ENCODE assay signal across 34 mouse cellular contexts in genomic region chr10:70257029-70257428, GRCm38 (mm10). TPM values are rescaled to one million over a fixed set of nuclear protein-coding genes. Genes with fewer than 3 reads are reported as not detected.
DNase-seq lines count a peak whose midpoint lies in the region; ATAC-seq and TF ChIP-seq lines count a peak whose summit lies in the region.
"Had no signal": no experiment of that assay in that cellular context is flagged by ENCODE, and none has a peak within 500 bp of the region (broad histone marks: within the 10 kb centered on the region; RNA-seq: fewer than 3 reads in every experiment).

No protein-coding gene starts in this region.

- H3K36me3 ChIP-seq in lung, embryonic 14.5 days (ENCODE audit: insufficient read depth) = no peaks in the 10 kb centered on the region
- H3K36me3 ChIP-seq: embryonic facial prominence, embryonic 10.5 days; embryonic facial prominence, embryonic 15.5 days; hindbrain, embryonic 15.5 days; limb, embryonic 10.5 days; limb, embryonic 15.5 days; liver, embryonic 13.5 days; neural tube, embryonic 12.5 days had no signal

- no peaks in the 10 kb centered on the region for H3K4me1 ChIP-seq in lung, embryonic 14.5 days (ENCODE audit: insufficient read depth)
- H3K4me1 ChIP-seq: embryonic facial prominence, embryonic 10.5 days; embryonic facial prominence, embryonic 15.5 days; hindbrain, embryonic 15.5 days; limb, embryonic 10.5 days; limb, embryonic 15.5 days; liver, embryonic 13.5 days; neural tube, embryonic 12.5 days had no signal

- no peak overlapping the region for H3K9ac ChIP-seq in lung, embryonic 14.5 days
- H3K9ac ChIP-seq: embryonic facial prominence, embryonic 15.5 days; forebrain, embryonic 13.5 days; hindbrain, embryonic 15.5 days; limb, embryonic 15.5 days; liver, embryonic 13.5 days; neural tube, embryonic 12.5 days had no signal

- intact Hi-C loops in heart, postnatal 10 days (cut with DNase I) = no loop called here

- H3K4me2 ChIP-seq in lung, embryonic 14.5 days = no peak overlapping the region
- H3K4me2 ChIP-seq: embryonic facial prominence, embryonic 15.5 days; forebrain, embryonic 13.5 days; heart, embryonic 11.5 days; hindbrain, embryonic 15.5 days; limb, embryonic 15.5 days; liver, embryonic 13.5 days; midbrain, embryonic 11.5 days; neural tube, embryonic 12.5 days had no signal

- 37% methylated on average over 4 of the region's 4 CpGs for WGBS in lung, embryonic 14.5 days

- peak; percentile 24 for DNase-seq in lung, embryonic 14.5 days
- DNase-seq in lung, postnatal 36 days = no peak
- peak; percentile 31 for DNase-seq in MEL-GATA-1-ER (ENCODE audit: extremely low read depth, low read depth)
- peak; percentile 26 for DNase-seq in yolk sac, embryonic 10.5 days (ENCODE audit: low spot score)
- no peak for DNase-seq in heart, postnatal 10 days
- no peak for DNase-seq in kidney, postnatal 10 days
- DNase-seq in kidney, postnatal 14 days = no peak
- DNase-seq: adrenal gland, postnatal 10 days; cerebellum, adult 2 months; cerebellum, postnatal 14 days; gastrocnemius, postnatal 14 days; heart, postnatal 4 days; kidney, adult 11 months; liver, embryonic 13.5 days; right cerebral cortex, adult 18-20 months; spleen, adult 18-20 months; thymus, adult 18-20 months; thymus, postnatal 25 days had no signal

- H3K4me3 ChIP-seq in lung, embryonic 14.5 days (ENCODE audit: low read depth, low read length) = no peak overlapping the region
- H3K4me3 ChIP-seq: embryonic facial prominence, embryonic 10.5 days; embryonic facial prominence, embryonic 15.5 days; forebrain, embryonic 13.5 days; hindbrain, embryonic 15.5 days; limb, embryonic 10.5 days; limb, embryonic 15.5 days; liver, embryonic 13.5 days; myocyte; neural tube, embryonic 12.5 days had no signal

- no peaks in the 10 kb centered on the region for H3K27me3 ChIP-seq in lung, embryonic 14.5 days (ENCODE audit: insufficient read depth, low read length)
- H3K27me3 ChIP-seq: embryonic facial prominence, embryonic 15.5 days; forebrain, embryonic 13.5 days; hindbrain, embryonic 15.5 days; limb, embryonic 15.5 days; liver, embryonic 13.5 days; neural tube, embryonic 12.5 days; Patski had no signal

- H3K27ac ChIP-seq in lung, embryonic 14.5 days (ENCODE audit: low read depth) = no peak overlapping the region
- H3K27ac ChIP-seq: embryonic facial prominence, embryonic 10.5 days; embryonic facial prominence, embryonic 15.5 days; forebrain, embryonic 13.5 days; hindbrain, embryonic 15.5 days; limb, embryonic 10.5 days; limb, embryonic 15.5 days; liver, embryonic 13.5 days; neural tube, embryonic 12.5 days had no signal

- no peak for ATAC-seq in lung, embryonic 14.5 days (ENCODE audit: insufficient read depth)
- peak; percentile 75 for ATAC-seq in granulocyte monocyte progenitor cell, adult 5-6 weeks (replicated peaks; ENCODE audit: poor library complexity, severe bottlenecking)
- ATAC-seq: forebrain, embryonic 13.5 days; inflammation-experienced regulatory T-cells, adult 6 months; midbrain, embryonic 16.5 days; Patski had no signal

- TF ChIP-seq CTCF in lung, embryonic 14.5 days (IDR thresholded peaks at IDR 0.05; ENCODE audit: low read depth) = no peak

- H3K9me3 ChIP-seq in lung, embryonic 14.5 days (ENCODE audit: low read depth, low read length) = no peaks in the 10 kb centered on the region
- H3K9me3 ChIP-seq: embryonic facial prominence, embryonic 10.5 days; embryonic facial prominence, embryonic 15.5 days; forebrain, embryonic 13.5 days; hindbrain, embryonic 15.5 days; limb, embryonic 10.5 days; limb, embryonic 15.5 days; liver, embryonic 13.5 days; neural tube, embryonic 12.5 days had no signal

RNA-seq across cellular contexts. Expression of gene Slc16a9, which starts 12.1 kb away (rescaled TPM):
- polyA plus RNA-seq in lung, embryonic 14.5 days (2014; fragmentation: Nextera tagmentation; extraction: Ambion mirVana) = 6.3 and 6.9 TPM in 2 replicates
- total RNA-seq in granulocyte monocyte progenitor cell, adult 5-6 weeks (2014; fragmentation: Nextera tagmentation) = 0.83 and 3.4 TPM in 2 replicates
- total RNA-seq in granulocyte monocyte progenitor cell, adult 5-6 weeks (2017) = 0.34 and 0.41 TPM in 2 replicates
- total RNA-seq in heart, postnatal 10 days (2021) = 1 to 10 TPM; 2.5 to 3.0 TPM
- polyA plus RNA-seq: inflammation-experienced regulatory T-cells, adult 6 months had no signal

RNA-seq across cellular contexts. Expression of gene Mrln, which starts 52.6 kb away (rescaled TPM):
- 0.50 TPM in 1 of 2 replicates, not detected in the other for polyA plus RNA-seq in lung, embryonic 14.5 days (2014; fragmentation: Nextera tagmentation; extraction: Ambion mirVana)
- not detected in 2 replicates for total RNA-seq in granulocyte monocyte progenitor cell, adult 5-6 weeks (2014; fragmentation: Nextera tagmentation)
- total RNA-seq in granulocyte monocyte progenitor cell, adult 5-6 weeks (2017) = not detected in 2 replicates
- total RNA-seq in heart, postnatal 10 days (2021) = under 1 TPM; 0.91 to 0.92 TPM
- total RNA-seq: left cerebral cortex, postnatal 10 days had no signal
- polyA plus RNA-seq: forebrain, embryonic 13.5 days; inflammation-experienced regulatory T-cells, adult 6 months; large intestine, adult 2 months; midbrain, embryonic 11.5 days; midbrain, embryonic 16.5 days; Patski had no signal

Comparison
In these comparisons a context has a peak if more than half of its experiments do, and no peak if none do; other contexts are left out.
1. DNase-seq: peak in lung, embryonic 14.5 days (single experiment), MEL-GATA-1-ER (single experiment) and yolk sac, embryonic 10.5 days (single experiment); none in lung, postnatal 36 days (single experiment), heart, postnatal 10 days (0 of 2), kidney, postnatal 10 days (single experiment) and kidney, postnatal 14 days (single experiment).